Mouse (Mus musculus) ES-E14 (cell line): ENCODE data around the gene Slc39a11. TPM values are rescaled to one million over a fixed set of nuclear protein-coding genes. Genes with fewer than 3 reads are reported as not detected.

ENCODE experiments used
- DNase-seq: peaks from one replicate; pipeline ENCODE4 v3.0.0-alpha.2; 2013; ENCODE audit warnings: low read depth, low spot score
- H3K27ac ChIP-seq: 2 replicates; pipeline ENCODE4 v1.5.1; 2012; ENCODE audit warnings: low read depth, mild to moderate bottlenecking, low read length, moderate library complexity, mixed read lengths; ENCODE audit not compliant: poor library complexity, insufficient read depth, severe bottlenecking
- H3K36me3 ChIP-seq: 2 replicates; pipeline ENCODE4 v1.6.1; 2012; ENCODE audit warnings: mild to moderate bottlenecking, low read length, moderate library complexity, mixed read lengths; ENCODE audit not compliant: control insufficient read depth, poor library complexity, insufficient read depth, severe bottlenecking
- H3K4me1 ChIP-seq, 2 experiments: fragments of 150-350 bp in 1 of 2; sonication (generic) in 1 of 2; 2 replicates each; pipeline ENCODE4 v1.6.1; 2012; ENCODE audit warnings: low read length in 2 of 2, mild to moderate bottlenecking in 1 of 2, mixed read lengths in 1 of 2; ENCODE audit not compliant: control insufficient read depth in 2 of 2, insufficient read depth in 2 of 2, poor library complexity in 1 of 2
- H3K4me3 ChIP-seq, 2 experiments: fragments of 150-350 bp in 1 of 2; sonication (generic) in 1 of 2; 2 replicates each; pipeline ENCODE4 v1.5.1; 2012; ENCODE audit warnings: low read length in 2 of 2, low read depth in 1 of 2, mild to moderate bottlenecking in 1 of 2, mixed read lengths in 1 of 2; ENCODE audit not compliant: insufficient read depth in 1 of 2, poor library complexity in 1 of 2, severe bottlenecking in 1 of 2
- H3K9ac ChIP-seq: 2 replicates; pipeline ENCODE4 v1.6.1; 2012; ENCODE audit warnings: low read depth, mild to moderate bottlenecking, low read length, mixed read lengths; ENCODE audit not compliant: poor library complexity, insufficient read depth, severe bottlenecking
- H3K9me3 ChIP-seq: fragments of 150-350 bp; sonication (generic); 2 replicates; pipeline ENCODE4 v1.6.1; 2012; ENCODE audit warnings: low read depth, mild to moderate bottlenecking, low read length; ENCODE audit not compliant: control insufficient read depth, insufficient read depth
- CHD2 ChIP-seq: IDR thresholded peaks from 2 replicates; pipeline ENCODE4 v1.6.1; 2014; ENCODE audit warnings: mild to moderate bottlenecking, low read depth, low read length, inconsistent platforms
- HCFC1 ChIP-seq: IDR thresholded peaks from 2 replicates; pipeline ENCODE4 v1.6.1; 2012; ENCODE audit warnings: low read length, inconsistent platforms, borderline replicate concordance; ENCODE audit not compliant: insufficient read depth
- MAFK ChIP-seq: IDR thresholded peaks from 2 replicates; pipeline ENCODE4 v1.6.1; 2014; ENCODE audit warnings: mild to moderate bottlenecking, low read depth, low read length, inconsistent platforms; ENCODE audit not compliant: insufficient read depth
- ZC3H11A ChIP-seq: IDR thresholded peaks from 2 replicates; pipeline ENCODE4 v1.6.1; 2012; ENCODE audit warnings: low read depth, mild to moderate bottlenecking, inconsistent platforms, low read length, borderline replicate concordance
- ZNF384 ChIP-seq: IDR thresholded peaks from 2 replicates; pipeline ENCODE4 v1.6.1; 2012; ENCODE audit warnings: low read depth, low read length, inconsistent platforms
- in situ Hi-C, 2 experiments: fragments of 600-800 bp; cut with MboI; formaldehyde crosslinking; loops; one replicate each; pipeline ENCODE4 v1.15.1; 2025; ENCODE audit warnings: low sequenced_read_pairs in 2 of 2, inconsistent platforms in 1 of 2; ENCODE audit not compliant: unreplicated experiment in 2 of 2
- total RNA-seq: library from RNA; depleted of rRNA; stranded (reverse); fragments of 300-350 nt; gene quantifications from 2 replicates; pipeline ENCODE4 v1.2.3, GENCODE M21; 2012

The Slc39a11 gene
- total RNA-seq, 1 experiment = 17.0 TPM

GRCm38 (mm10) chr11:113460118-113460517 lies 189.8 kb downstream of the Slc39a11 start:
- DNase-seq = no peak
- H3K4me1 ChIP-seq = no peaks in the 10 kb centered on the region
- no peaks in the 10 kb centered on the region for H3K9me3 ChIP-seq
- TF ChIP-seq HCFC1 (no peak), ZC3H11A (no peak), ZNF384 (no peak), CHD2 (no peak), MAFK (no peak)
- H3K9ac ChIP-seq = no peak overlapping the region
- H3K36me3 ChIP-seq = no peaks in the 10 kb centered on the region; the same call in 1 of the 2 replicates
- no peak overlapping the region for H3K27ac ChIP-seq
- in situ Hi-C loops = no loop called here
- H3K4me3 ChIP-seq = no peak overlapping the region

- H3K36me3 ChIP-seq = no peaks in the 10 kb centered on the region; the same call in 1 of the 2 replicates
- H3K9me3 ChIP-seq = no peaks in the 10 kb centered on the region
- no peak overlapping the region for H3K9ac ChIP-seq
- TF ChIP-seq HCFC1 (no peak), ZC3H11A (no peak), MAFK (no peak), ZNF384 (no peak), CHD2 (no peak)
- no peak for DNase-seq
- in situ Hi-C loops = no loop called here
- no peak overlapping the region for H3K4me3 ChIP-seq
- no peak overlapping the region for H3K27ac ChIP-seq
- no peaks in the 10 kb centered on the region for H3K4me1 ChIP-seq
These were observed 191.2 kb downstream of the Slc39a11 start for GRCm38 (mm10) chr11:113458582-113459210.

GRCm38 (mm10) chr11:113452861-113453568 lies 196.9 kb downstream of the Slc39a11 start:
- DNase-seq = no peak
- no peak overlapping the region for H3K27ac ChIP-seq
- H3K9ac ChIP-seq = no peak overlapping the region
- in situ Hi-C loops = no loop called here
- H3K4me1 ChIP-seq = 0 out of 4 replicates have a peak, but pooled peaks cover 0 to 2% of the 10 kb centered on the region in 2 experiments
- H3K4me3 ChIP-seq = no peak overlapping the region
- TF ChIP-seq ZC3H11A = no peak
- no peak for TF ChIP-seq ZNF384
- no peak for TF ChIP-seq HCFC1
- TF ChIP-seq CHD2 = no peak
- TF ChIP-seq MAFK = no peak
- no peaks in the 10 kb centered on the region; the same call in 1 of the 2 replicates for H3K36me3 ChIP-seq
- H3K9me3 ChIP-seq = no peaks in the 10 kb centered on the region

GRCm38 (mm10) chr11:113451301-113451700 lies 198.6 kb downstream of the Slc39a11 start:
- no peak for TF ChIP-seq ZNF384
- TF ChIP-seq MAFK = no peak
- TF ChIP-seq HCFC1 = no peak
- TF ChIP-seq ZC3H11A = no peak
- TF ChIP-seq CHD2 = no peak
- in situ Hi-C loops = no loop called here
- Histone ChIP-seq H3K4me1 (0 out of 4 replicates have a peak, but pooled peaks cover 0 to 2% of the 10 kb centered on the region in 2 experiments), H3K4me3 (no peak overlapping the region), H3K27ac (no peak overlapping the region), H3K9me3 (no peaks in the 10 kb centered on the region), H3K9ac (no peak overlapping the region), H3K36me3 (no peaks in the 10 kb centered on the region)
- DNase-seq = no peak
